Mouse (Mus musculus): ENCODE data around the gene Wscd2. TPM values are rescaled to one million over a fixed set of nuclear protein-coding genes. Genes with fewer than 3 reads are reported as not detected.

Wscd2 gene
- polyA plus RNA-seq, 1 experiment from 2014 or later, result 14.1 TPM

Other genes with a start within 250 kb of the Wscd2 start
- gene Sgsm1, start 179.5 kb upstream of the Wscd2 start, polyA plus RNA-seq (2016; fragmentation: Nextera tagmentation; extraction: Ambion mirVana), result 11.6 and 14.3 TPM in 2 replicates
- gene Aym1, start 133.0 kb upstream of the Wscd2 start, polyA plus RNA-seq (2016; fragmentation: Nextera tagmentation; extraction: Ambion mirVana), result not detected in 2 replicates
- 2.0 and 2.1 TPM in 2 replicates for gene Cmklr1, start 160.1 kb downstream of the Wscd2 start, polyA plus RNA-seq (2016; fragmentation: Nextera tagmentation; extraction: Ambion mirVana)
- gene 1700069L16Rik, start 234.4 kb downstream of the Wscd2 start, polyA plus RNA-seq (2016; fragmentation: Nextera tagmentation; extraction: Ambion mirVana), result not detected in 2 replicates
- 7.6 and 7.8 TPM in 2 replicates for gene Ficd, start 245.5 kb downstream of the Wscd2 start, polyA plus RNA-seq (2016; fragmentation: Nextera tagmentation; extraction: Ambion mirVana)